Mouse (Mus musculus) right cerebral cortex, adult 2 months (tissue): Measurements from ENCODE around the gene Stag1.
"Not testable (repeated sequence)": the region's sequence is repeated elsewhere in the genome, so short reads cannot be mapped to it uniquely, and the experiment has no call there.

Experiments used
- DNase-seq, 2 experiments: peaks; one replicate each; pipeline ENCODE4 v3.0.0; 2021 to 2022; ENCODE audit warnings: low spot score in 2 of 2

The Stag1 gene

GRCm38 (mm10) chr9:100685769-100686487 is 88.3 kb downstream of the Stag1 start:
- DNase-seq: peak; percentile 19 to 37

GRCm38 (mm10) chr9:100689765-100690316 is 92.2 kb downstream of the Stag1 start:
- DNase-seq: no peak

GRCm38 (mm10) chr9:100692239-100692638 is 94.6 kb downstream of the Stag1 start:
- no peak for DNase-seq

- DNase-seq: peak in 1 of 2 experiments; percentile 8
Observed at GRCm38 (mm10) chr9:100696537-100696936, 98.9 kb downstream of the Stag1 start.

- DNase-seq: no peak
Observed at GRCm38 (mm10) chr9:100707644-100708043, 110.0 kb downstream of the Stag1 start.

- DNase-seq: no peak
Observed at GRCm38 (mm10) chr9:100711665-100712064, 114.1 kb downstream of the Stag1 start.

GRCm38 (mm10) chr9:100724832-100725231 is 127.2 kb downstream of the Stag1 start:
- DNase-seq: not testable (repeated sequence)

GRCm38 (mm10) chr9:100731839-100732238 is 134.2 kb downstream of the Stag1 start:
- no peak for DNase-seq

- no peak for DNase-seq
Observed at GRCm38 (mm10) chr9:100733907-100734440, 136.4 kb downstream of the Stag1 start.

GRCm38 (mm10) chr9:100735993-100736645 is 138.5 kb downstream of the Stag1 start:
- DNase-seq: no peak

GRCm38 (mm10) chr9:100736646-100737031 is 139.0 kb downstream of the Stag1 start:
- DNase-seq: no peak

GRCm38 (mm10) chr9:100777238-100777637 is 179.6 kb downstream of the Stag1 start:
- DNase-seq: not testable (repeated sequence)

- DNase-seq: no peak
Observed at GRCm38 (mm10) chr9:100865984-100866383, 268.4 kb downstream of the Stag1 start.

GRCm38 (mm10) chr9:100869635-100870034 is 272.0 kb downstream of the Stag1 start:
- no peak for DNase-seq

- DNase-seq: no peak
Observed at GRCm38 (mm10) chr9:100896111-100896510, 298.5 kb downstream of the Stag1 start.

- DNase-seq: no peak
Observed at GRCm38 (mm10) chr9:100898042-100898441, 300.4 kb downstream of the Stag1 start.

- DNase-seq: no peak
Observed at GRCm38 (mm10) chr9:100910352-100910751, 312.8 kb downstream of the Stag1 start.

GRCm38 (mm10) chr9:100917111-100917510 is 319.5 kb downstream of the Stag1 start:
- DNase-seq: peak; percentile 60 to 78

GRCm38 (mm10) chr9:100926629-100927028 is 329.0 kb downstream of the Stag1 start:
- no peak for DNase-seq

GRCm38 (mm10) chr9:100942042-100942441 is 344.4 kb downstream of the Stag1 start:
- no peak for DNase-seq

GRCm38 (mm10) chr9:100944677-100945365 is 347.2 kb downstream of the Stag1 start:
- no peak for DNase-seq

GRCm38 (mm10) chr9:100951481-100951880 is 353.9 kb downstream of the Stag1 start:
- DNase-seq: peak in 1 of 2 experiments; percentile 15
